Mouse (Mus musculus): ENCODE results near the gene Znhit2.

DNA sequence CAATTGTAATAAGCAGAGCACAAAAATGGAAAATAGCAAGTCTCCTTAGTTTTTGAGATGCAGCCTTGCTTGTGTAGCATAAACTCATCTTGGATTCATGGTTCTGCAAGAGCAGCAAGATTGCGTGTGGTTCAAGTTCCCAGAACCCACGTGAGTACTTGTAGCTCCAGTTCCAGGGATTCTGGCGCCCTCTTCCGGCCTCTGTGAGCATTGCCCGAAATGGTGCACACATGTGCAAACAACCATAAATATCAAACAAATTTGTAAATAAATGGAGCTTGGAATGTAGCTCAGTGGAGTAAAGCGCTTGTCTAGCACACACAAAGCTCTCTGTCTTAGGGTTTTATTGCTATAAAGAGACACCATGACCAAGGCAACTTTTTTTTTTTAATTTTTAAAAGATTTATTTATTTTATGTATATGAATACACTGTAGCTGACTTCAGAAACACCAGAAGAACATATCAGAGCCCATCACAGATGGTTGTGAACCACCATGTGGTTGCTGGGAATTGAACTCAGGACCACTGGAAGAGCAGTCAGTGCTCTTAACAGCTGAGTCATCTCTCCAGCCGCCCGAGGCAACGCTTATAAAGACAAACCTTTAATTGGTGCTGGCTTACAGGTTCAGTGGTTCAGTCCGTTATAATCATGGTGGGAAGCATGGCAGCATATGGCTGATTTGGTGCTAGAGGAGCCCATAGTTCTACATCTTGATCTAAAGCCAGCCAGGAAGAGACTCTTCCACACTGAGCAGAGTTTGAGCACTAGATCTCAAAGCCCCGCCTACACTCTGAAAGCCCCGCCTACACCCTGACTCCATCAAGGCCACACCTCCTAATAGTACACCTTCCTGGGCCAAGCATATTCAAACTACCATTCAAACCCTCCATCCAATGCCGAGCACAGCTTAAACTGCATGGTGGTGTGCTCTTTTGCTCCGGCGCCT lies 42.6 kb upstream of the Znhit2 start:
- TF ChIP-seq CTCF (IDR thresholded peaks at IDR 0.05; ENCODE audit: low read depth): peak; percentile 98
- TF ChIP-seq EP300 (IDR thresholded peaks at IDR 0.05; ENCODE audit: low read depth): peak; percentile 34; the same call in 1 of the 2 replicates

Measured in liver, embryonic 14.5 days (tissue).